Mouse (Mus musculus) liver, postnatal 0 days (tissue): Measurements from ENCODE around the gene Rbms3.

ENCODE experiments used
- CTCF ChIP-seq: sonication (generic); IDR thresholded peaks from 2 replicates; pipeline ENCODE4 v1.5.1; 2016; ENCODE audit warnings: antibody characterized with exemption, low read depth
- EP300 ChIP-seq: IDR thresholded peaks from 2 replicates; pipeline ENCODE4 v1.6.1; 2016; ENCODE audit warnings: antibody characterized with exemption, low read depth, mild to moderate bottlenecking

DNA sequence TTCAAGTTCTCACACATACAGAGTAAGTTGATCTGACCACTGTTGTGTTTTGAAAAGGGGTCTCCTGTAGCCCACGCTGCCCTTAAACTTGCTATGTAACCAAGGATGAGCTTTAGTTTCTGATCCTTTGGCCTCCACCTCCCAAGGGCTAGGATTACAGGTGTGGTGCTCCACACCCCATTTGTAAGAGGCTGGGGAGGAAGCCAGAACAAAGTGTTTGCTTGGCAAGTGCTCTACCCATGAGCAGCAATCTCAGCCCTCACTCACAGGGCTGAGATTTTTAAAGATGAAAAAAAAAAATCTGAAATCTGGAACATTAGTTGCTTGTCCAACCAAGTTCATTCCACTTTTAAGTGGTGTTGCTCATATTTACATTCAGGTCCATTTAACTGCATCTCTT is 560.5 kb downstream of the Rbms3 start:
- no peak for TF ChIP-seq CTCF
- TF ChIP-seq EP300, result no peak
